9 mouse cellular contexts compared by ENCODE assay signal in the genomic region with DNA sequence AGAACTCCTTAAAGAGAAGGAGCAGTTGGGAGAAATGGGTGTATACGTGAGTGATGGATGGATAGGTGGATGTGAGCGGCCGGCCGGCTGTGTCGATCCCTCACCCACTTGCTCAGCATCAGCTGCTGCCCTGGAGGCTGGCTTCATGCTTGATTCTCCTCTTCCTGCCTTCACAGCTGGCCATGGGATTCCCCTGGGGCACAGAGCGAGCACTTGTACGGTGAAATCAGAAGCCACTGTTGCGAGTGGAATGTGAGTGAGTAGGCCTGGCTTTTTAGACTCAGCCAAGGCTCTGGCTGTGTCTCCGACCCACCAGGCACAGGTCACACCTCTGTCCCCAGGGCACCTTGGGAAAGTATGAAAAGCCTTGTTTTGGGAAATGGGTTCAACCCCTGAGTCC. TPM values are rescaled to one million over a fixed set of nuclear protein-coding genes. Genes with fewer than 3 reads are reported as not detected.
DNase-seq lines count a peak whose midpoint lies in the region; ATAC-seq and TF ChIP-seq lines count a peak whose summit lies in the region.
"Had no signal": no experiment of that assay in that cellular context is flagged by ENCODE, and none has a peak within 500 bp of the region (broad histone marks: within the 10 kb centered on the region; RNA-seq: fewer than 3 reads in every experiment).

No protein-coding gene starts in this region.

- H3K9me3 ChIP-seq in hindbrain, postnatal 0 days (ENCODE audit: low read length), result no peaks in the 10 kb centered on the region

- WGBS in hindbrain, postnatal 0 days, result 56% methylated on average over 9 of the region's 9 CpGs

- no peaks in the 10 kb centered on the region for H3K36me3 ChIP-seq in hindbrain, postnatal 0 days (ENCODE audit: insufficient read depth, low read length)

- no peaks in the 10 kb centered on the region for H3K27me3 ChIP-seq in hindbrain, postnatal 0 days (ENCODE audit: insufficient read depth, low read length)

- H3K9ac ChIP-seq in hindbrain, postnatal 0 days (replicated peaks; ENCODE audit: low read length), result no peak overlapping the region

- DNase-seq in embryo, embryonic 10 days (ENCODE audit: low spot score), result peak; percentile 55
- DNase-seq in embryo, embryonic 9.5 days (ENCODE audit: extremely low spot score), result no peak
- peak; percentile 48 to 57 for DNase-seq in B cell, adult 2 months
- DNase-seq in forelimb bud, embryonic 11.5 days (ENCODE audit: low read depth, low spot score), result peak; percentile 53
- no peak for DNase-seq in hindbrain, postnatal 0 days (ENCODE audit: low spot score)
- DNase-seq in lung, postnatal 36 days, result no peak
- DNase-seq in layer of hippocampus, adult 9-10 months (ENCODE audit: low spot score), result no peak
- DNase-seq in thymus, adult 18-20 months, result no peak
- DNase-seq: lung, postnatal 14 days had no signal

- TF ChIP-seq CTCF in hindbrain, postnatal 0 days (IDR thresholded peaks at IDR 0.05; ENCODE audit: low read depth), result no peak

- H3K4me3 ChIP-seq in hindbrain, postnatal 0 days (ENCODE audit: low read length), result no peak overlapping the region

- H3K4me1 ChIP-seq in hindbrain, postnatal 0 days (ENCODE audit: insufficient read depth, low read length), result peaks cover 9% of the 10 kb centered on the region

- 0 out of 2 replicates have a peak overlapping the region, but pooled peaks have one; percentile 7 for H3K27ac ChIP-seq in hindbrain, postnatal 0 days

- no peak overlapping the region for H3K4me2 ChIP-seq in hindbrain, postnatal 0 days (ENCODE audit: low read depth, low read length)

- no peak for ATAC-seq in hindbrain, postnatal 0 days

RNA-seq across cellular contexts. Expression of gene Ece1, which starts 20.6 kb away (rescaled TPM):
- 40.0 and 43.8 TPM in 2 replicates for total RNA-seq in hindbrain, postnatal 0 days (2014; rRNA removed)
- 23.0 and 23.4 TPM in 2 replicates for polyA plus RNA-seq in hindbrain, postnatal 0 days (2015; fragmentation: Nextera tagmentation; extraction: Ambion mirVana)

Comparison
In these comparisons a context has a peak if more than half of its experiments do, and no peak if none do; other contexts are left out.
1. DNase-seq: peak in embryo, embryonic 10 days (single experiment), B cell, adult 2 months (2 of 2) and forelimb bud, embryonic 11.5 days (single experiment); none in embryo, embryonic 9.5 days (single experiment), hindbrain, postnatal 0 days (single experiment), lung, postnatal 36 days (single experiment), layer of hippocampus, adult 9-10 months (single experiment) and thymus, adult 18-20 months (0 of 2).